Mouse (Mus musculus) MEL (cell line): Measurements from ENCODE around the gene Vdr.

Source experiments
- CTCF ChIP-seq, 3 experiments: IDR thresholded peaks in 2 of 3; conservative IDR thresholded peaks in 1 of 3; 2 replicates each; pipeline ENCODE4 v1.5.1; 2011 to 2012; ENCODE audit warnings: low read length in 3 of 3, low read depth in 2 of 3, mild to moderate bottlenecking in 2 of 3, improper control_type of control experiment in 1 of 3, inconsistent platforms in 1 of 3, mixed read lengths in 1 of 3, moderate library complexity in 1 of 3; ENCODE audit not compliant: control insufficient read depth in 1 of 3, insufficient read depth in 1 of 3, poor library complexity in 1 of 3, severe bottlenecking in 1 of 3
- ETS1 ChIP-seq: IDR thresholded peaks from 2 replicates; pipeline ENCODE4 v1.6.1; 2012; ENCODE audit warnings: low read depth, mild to moderate bottlenecking, inconsistent platforms, low read length, improper control_type of control experiment, moderate library complexity
- GATA1 ChIP-seq: IDR thresholded peaks from 2 replicates; pipeline ENCODE4 v1.6.1; 2011; ENCODE audit warnings: low read depth, low read length, improper control_type of control experiment
- JUND ChIP-seq: IDR thresholded peaks from 2 replicates; pipeline ENCODE4 v1.6.1; 2011; ENCODE audit warnings: low read depth, mild to moderate bottlenecking, improper control_type of control experiment, low read length
- MAX ChIP-seq: IDR thresholded peaks from 2 replicates; pipeline ENCODE4 v1.6.1; 2011; ENCODE audit warnings: low read length, improper control_type of control experiment
- MEF2A ChIP-seq: IDR thresholded peaks from 2 replicates; pipeline ENCODE4 v1.6.1; 2014; ENCODE audit warnings: low read depth, mild to moderate bottlenecking, inconsistent platforms, low read length, improper control_type of control experiment; ENCODE audit not compliant: poor library complexity, insufficient replicate concordance, severe bottlenecking; ENCODE audit errors: extremely low read depth
- NELFE ChIP-seq: IDR thresholded peaks from 2 replicates; pipeline ENCODE4 v1.6.1; 2011; ENCODE audit warnings: low read depth, low read length, improper control_type of control experiment
- POLR2A ChIP-seq, 2 experiments: IDR thresholded peaks; 2 replicates each; pipeline ENCODE4 v1.6.1; 2011 to 2012; ENCODE audit warnings: low read length in 2 of 2, mild to moderate bottlenecking in 2 of 2, control low read depth in 1 of 2, improper control_type of control experiment in 1 of 2, low read depth in 1 of 2, moderate library complexity in 1 of 2; ENCODE audit not compliant: control insufficient read depth in 1 of 2, insufficient read depth in 1 of 2, poor library complexity in 1 of 2
- POLR2AphosphoS5 ChIP-seq: IDR thresholded peaks from 2 replicates; pipeline ENCODE4 v1.6.1; 2012; ENCODE audit warnings: low read depth, borderline replicate concordance, mild to moderate bottlenecking, inconsistent platforms, low read length, moderate library complexity, mixed read lengths

- TF ChIP-seq ETS1: no peak
- no peak for TF ChIP-seq MEF2A
- TF ChIP-seq NELFE: no peak
- no peak for TF ChIP-seq MAX
- TF ChIP-seq CTCF (IDR thresholded peaks at IDR 0.05 in 2 of 3, conservative IDR thresholded peaks at IDR 0.05 in 1 of 3; ENCODE audit: control insufficient read depth in 1 of 3, insufficient read depth in 1 of 3, low read depth in 2 of 3, low read length in 3 of 3, poor library complexity in 1 of 3, severe bottlenecking in 1 of 3): no peak
- TF ChIP-seq JUND: no peak
- no peak for TF ChIP-seq POLR2A (IDR thresholded peaks at IDR 0.05; ENCODE audit: control insufficient read depth in 1 of 2, insufficient read depth in 1 of 2, low read depth in 1 of 2, low read length in 2 of 2, poor library complexity in 1 of 2)
- no peak for TF ChIP-seq GATA1
- TF ChIP-seq POLR2AphosphoS5: no peak
Observed at GRCm38 (mm10) chr15:97903261-97904009, 7.0 kb downstream of the Vdr start.
